Mouse (Mus musculus): Measurements from ENCODE around the gene Mfap5.
"Not testable (repeated sequence)": the region's sequence is repeated elsewhere in the genome, so short reads cannot be mapped to it uniquely, and the experiment has no call there.

The Mfap5 gene

GRCm38 (mm10) chr6:122514312-122514711, 8.7 kb downstream of the Mfap5 start:
- DNase-seq, result no peak

GRCm38 (mm10) chr6:122515762-122516161, 10.1 kb downstream of the Mfap5 start:
- not testable (repeated sequence) for DNase-seq

DNA sequence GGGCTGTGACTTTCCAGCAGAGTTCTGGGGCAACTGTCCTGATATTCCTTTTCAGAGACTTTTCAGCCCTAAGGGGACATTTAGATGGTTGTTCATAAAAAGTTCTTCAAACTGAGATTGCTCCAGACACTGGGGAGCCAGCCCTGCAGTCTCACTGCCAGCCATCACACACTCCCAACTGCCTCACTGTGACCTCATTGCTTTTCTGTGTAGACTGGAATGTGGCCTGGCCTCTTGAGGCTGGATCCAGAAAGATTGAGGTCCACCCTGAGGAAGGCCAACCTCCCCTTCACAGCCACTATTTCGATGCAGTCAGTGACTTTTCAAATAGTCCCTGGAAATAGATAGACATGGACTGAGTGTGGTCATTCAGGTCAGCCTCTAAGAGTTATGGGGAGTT, 12.0 kb downstream of the Mfap5 start:
- DNase-seq, result no peak

DNA sequence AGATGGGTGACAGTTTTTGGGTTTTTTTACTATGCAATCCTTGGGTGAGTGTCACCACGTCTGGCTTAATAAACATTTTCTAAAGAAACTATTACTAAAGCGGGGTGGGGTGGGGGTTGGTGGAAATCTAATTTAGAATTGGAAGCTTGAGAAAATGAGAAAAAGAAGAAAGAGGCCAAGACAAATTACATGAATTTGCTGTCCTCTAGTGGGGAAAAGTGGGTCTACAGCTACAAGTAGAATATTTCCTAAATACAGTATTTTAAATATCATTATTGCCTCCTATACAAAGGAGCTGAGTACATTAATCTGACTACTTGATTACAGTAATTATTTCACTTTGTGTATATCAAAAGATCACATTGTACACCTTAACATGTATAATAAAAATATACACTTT, 13.7 kb downstream of the Mfap5 start:
- DNase-seq, result no peak

GRCm38 (mm10) chr6:122522595-122522994, 16.9 kb downstream of the Mfap5 start:
- DNase-seq, result no peak

DNA sequence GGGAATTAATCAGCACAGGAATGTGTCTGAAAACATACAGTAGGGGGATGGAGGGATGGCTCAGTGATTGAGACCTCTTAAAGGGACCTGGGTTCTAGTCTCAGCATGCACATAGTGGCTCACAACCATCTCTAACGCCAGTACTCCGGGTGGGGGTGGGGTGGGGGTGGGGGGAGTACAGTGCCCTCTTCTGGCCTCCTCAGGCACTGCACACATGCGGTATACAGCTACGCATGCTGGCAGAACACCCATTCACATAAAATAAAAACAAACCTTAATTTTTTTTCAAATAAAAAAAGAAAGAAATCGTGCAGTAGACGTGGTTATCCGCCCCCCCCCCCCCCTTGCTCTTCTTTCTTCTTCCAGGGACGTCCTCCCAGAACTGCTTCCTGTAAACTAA, 17.6 kb downstream of the Mfap5 start:
- no peak for DNase-seq

- DNase-seq, result peak in 1 of 2 experiments; percentile 12
These were observed 22.0 kb downstream of the Mfap5 start for GRCm38 (mm10) chr6:122527596-122527995.

DNA sequence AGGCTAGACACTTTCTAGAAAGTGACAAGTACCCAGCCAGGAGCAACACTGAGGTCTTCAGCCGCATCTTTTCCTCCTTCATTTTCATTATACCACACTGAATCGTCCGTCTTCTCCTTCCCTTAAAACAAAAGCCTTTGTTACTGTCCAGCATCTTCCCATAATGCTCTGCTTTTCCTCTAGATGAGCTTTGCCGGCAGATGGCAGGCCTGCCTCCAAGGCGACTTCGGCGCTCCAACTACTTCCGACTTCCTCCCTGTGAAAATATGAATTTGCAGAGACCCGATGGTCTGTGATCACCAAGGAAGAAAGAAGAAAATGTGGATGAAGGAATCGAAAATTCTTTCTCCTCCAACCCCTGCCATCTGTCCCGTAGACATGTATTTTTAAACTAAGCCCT, 22.5 kb downstream of the Mfap5 start:
- no peak for DNase-seq

- DNase-seq, result no peak
These were observed 26.0 kb downstream of the Mfap5 start for GRCm38 (mm10) chr6:122531466-122532174.

DNA sequence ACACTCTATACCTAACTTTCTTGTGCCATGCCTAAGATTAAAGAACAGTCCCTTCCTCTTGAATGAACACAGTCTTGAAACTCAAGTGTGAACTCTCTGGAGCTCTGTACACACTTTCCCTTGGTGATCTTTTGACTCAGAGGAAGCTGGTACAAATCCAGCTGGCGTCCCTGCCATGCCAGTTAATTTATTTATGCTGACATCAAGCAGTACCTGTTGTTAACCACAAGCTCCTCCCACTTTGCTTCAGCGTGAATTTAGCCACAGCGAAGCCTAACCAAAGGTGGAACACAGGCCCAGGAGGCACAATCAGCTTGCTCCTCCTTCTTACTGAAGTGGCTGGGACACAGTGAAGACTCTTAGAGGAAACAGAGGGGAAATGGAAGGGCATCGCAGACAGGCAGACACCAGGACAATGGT, 27.2 kb downstream of the Mfap5 start:
- DNase-seq, result no peak

DNA sequence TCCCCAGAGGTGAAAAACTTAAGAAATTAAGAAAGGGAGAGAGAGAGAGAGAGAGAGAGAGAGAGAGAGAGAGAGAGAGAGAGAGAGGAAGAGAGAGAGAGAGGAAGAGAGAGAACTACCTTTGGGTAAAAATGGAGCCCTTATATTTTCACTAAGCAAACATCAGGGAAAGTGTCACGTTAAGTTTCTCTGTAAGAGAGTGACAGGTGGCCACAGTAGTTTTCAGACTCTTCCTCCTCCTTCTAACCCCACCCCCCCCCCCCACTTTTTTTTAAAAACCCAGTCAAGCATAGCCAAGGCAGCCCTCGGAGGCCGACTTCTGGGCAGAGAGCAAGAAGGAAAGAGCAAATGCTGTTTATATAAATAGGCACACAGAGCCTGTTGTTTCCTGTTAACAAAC, 28.4 kb downstream of the Mfap5 start:
- DNase-seq, result no peak

- no peak for DNase-seq
These were observed 33.9 kb downstream of the Mfap5 start for GRCm38 (mm10) chr6:122539564-122539963.

GRCm38 (mm10) chr6:122542459-122542858, 36.8 kb downstream of the Mfap5 start:
- not testable (repeated sequence) for DNase-seq

- no peak for DNase-seq
These were observed 37.9 kb downstream of the Mfap5 start for GRCm38 (mm10) chr6:122543574-122543973.

GRCm38 (mm10) chr6:122544672-122545071, 39.0 kb downstream of the Mfap5 start:
- no peak for DNase-seq

- DNase-seq, result no peak
These were observed 39.7 kb downstream of the Mfap5 start for GRCm38 (mm10) chr6:122545289-122545882.

- no peak for DNase-seq
These were observed 40.3 kb downstream of the Mfap5 start for GRCm38 (mm10) chr6:122545948-122546347.

DNA sequence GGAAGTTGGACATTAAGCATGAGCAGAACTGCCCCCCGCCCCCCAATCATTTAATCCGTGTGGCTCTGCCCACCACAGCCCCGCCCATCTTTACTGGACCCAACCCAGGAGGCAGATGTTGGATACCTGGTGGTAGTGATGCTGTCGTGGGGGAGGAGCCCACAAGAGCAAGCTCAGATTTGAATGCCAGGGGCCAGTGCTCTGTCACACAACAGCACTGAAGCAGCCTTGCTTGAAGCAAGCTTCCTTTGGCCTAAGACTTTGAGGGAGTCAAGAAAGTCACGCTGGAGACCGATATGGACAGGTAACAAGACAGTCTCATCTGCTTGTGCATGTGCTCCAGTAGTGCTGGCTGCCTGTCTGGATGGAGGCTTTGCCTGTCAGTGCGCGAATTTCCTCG, 48.0 kb downstream of the Mfap5 start, which contains the start of gene Aicda:
TSS of gene Aicda (plus strand) at position 196 of the 400 bp plus-strand sequence.
- no peak for DNase-seq

- DNase-seq, result no peak
These were observed 48.5 kb downstream of the Mfap5 start for GRCm38 (mm10) chr6:122554102-122554501.

DNA sequence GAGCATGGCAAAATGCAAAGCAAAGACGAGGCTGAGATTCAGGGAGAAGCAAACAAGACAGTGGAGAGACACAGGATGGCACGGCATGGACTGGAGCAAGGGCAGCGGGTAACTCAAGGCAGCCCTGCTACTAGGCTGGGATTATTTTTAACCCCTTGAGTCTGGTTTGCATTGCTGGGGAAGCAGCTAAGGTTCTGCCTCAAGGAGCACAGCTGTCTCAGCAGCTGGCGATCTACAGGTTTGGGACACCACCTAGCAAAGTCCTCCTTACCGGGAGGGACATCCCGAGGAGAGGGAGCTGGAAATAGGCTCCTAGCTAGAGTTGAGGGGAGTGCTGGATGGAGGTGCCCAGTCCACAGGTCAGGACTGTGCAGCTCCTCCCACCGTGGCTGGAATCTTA, 49.6 kb downstream of the Mfap5 start:
- DNase-seq, result no peak

DNA sequence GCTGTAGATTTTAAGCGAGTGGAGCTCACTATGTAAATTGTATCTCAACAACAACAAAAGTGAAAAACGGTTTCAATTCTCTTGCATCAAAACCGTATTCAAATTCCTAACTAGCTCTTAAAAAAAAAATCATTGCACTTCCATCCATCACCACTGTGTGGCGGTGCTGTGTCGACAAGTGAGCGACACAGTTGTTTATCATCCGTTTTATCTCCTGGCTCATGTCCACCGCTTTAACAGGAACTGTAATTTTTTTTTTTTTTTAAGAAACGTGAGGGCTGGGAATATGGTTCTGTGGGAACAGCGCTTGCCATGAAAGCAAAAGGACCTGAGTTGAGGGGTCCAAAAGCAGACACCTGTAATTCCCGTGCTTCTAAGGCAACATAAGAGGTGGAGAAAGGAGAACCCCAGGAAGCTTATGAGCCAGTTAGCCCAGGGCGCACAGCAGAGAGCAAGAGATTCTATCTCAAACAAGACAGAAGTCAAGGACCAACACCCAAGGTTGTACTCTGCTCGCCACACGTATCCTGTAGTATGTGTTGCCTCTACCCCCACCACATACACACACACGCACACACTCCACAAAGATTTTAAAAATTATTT, 51.4 kb downstream of the Mfap5 start:
- peak in 1 of 2 experiments; percentile 75 for DNase-seq

- peak; percentile 57 to 72 for DNase-seq
These were observed 54.8 kb downstream of the Mfap5 start for GRCm38 (mm10) chr6:122560427-122560826.

- no peak for DNase-seq
These were observed 55.4 kb downstream of the Mfap5 start for GRCm38 (mm10) chr6:122561005-122561404.

DNA sequence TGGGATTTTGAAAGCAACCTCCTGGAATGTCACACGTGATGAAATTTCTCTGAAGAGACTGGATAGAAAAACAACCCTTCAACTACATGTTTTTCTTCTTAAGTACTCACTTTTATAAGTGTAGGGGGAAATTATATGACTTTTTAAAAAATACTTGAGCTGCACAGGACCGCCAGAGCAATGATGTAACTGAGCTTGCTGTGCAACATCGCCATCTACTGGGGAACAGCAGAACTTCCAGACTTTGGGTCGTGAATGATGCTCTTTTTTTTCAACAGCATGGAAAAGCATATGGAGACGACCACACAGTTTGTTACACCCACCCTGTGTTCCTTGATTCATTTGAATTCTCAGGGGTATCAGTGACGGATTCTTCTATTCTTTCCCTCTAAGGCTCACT, 56.8 kb downstream of the Mfap5 start:
- DNase-seq, result peak in 1 of 2 experiments; percentile 51

All from spleen, adult 18-20 months (tissue).